16 mouse cellular contexts compared by ENCODE assay signal in the genomic region with DNA sequence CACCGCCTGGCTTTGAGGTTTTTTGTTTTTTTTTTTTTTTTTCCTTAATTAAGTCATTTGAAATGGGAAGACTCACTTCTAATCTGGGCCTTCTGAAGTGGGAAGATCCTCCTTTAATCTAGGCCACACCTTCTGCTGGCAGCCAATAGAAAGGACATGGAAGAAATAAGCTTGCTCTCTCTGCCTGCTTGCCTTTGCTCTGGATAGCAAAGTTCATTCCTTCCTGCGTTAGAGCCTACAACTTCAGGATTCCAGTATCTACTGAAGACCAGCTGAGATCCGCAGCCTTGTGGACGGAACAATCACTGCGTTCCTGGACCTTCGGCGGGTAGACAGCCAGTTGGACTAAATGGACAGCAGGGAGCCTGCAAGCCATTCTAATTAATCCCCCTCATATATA.
DNase-seq lines count a peak whose midpoint lies in the region; ATAC-seq lines count a peak whose summit lies in the region.
"Had no signal": no experiment of that assay in that cellular context is flagged by ENCODE, and none has a peak within 500 bp of the region (broad histone marks: within the 10 kb centered on the region; RNA-seq: fewer than 3 reads in every experiment).

No protein-coding gene starts in this region.

- H3K27me3 ChIP-seq in kidney, embryonic 16.5 days (ENCODE audit: insufficient read depth, low read length): no peaks in the 10 kb centered on the region
- H3K27me3 ChIP-seq in intestine, embryonic 16.5 days (replicated peaks; ENCODE audit: control insufficient read depth, insufficient read depth, low read length): no peaks in the 10 kb centered on the region
- H3K27me3 ChIP-seq: forebrain, embryonic 13.5 days had no signal

- no peak overlapping the region for H3K27ac ChIP-seq in kidney, embryonic 16.5 days (ENCODE audit: low read length)
- peak overlapping the region; percentile 62 for H3K27ac ChIP-seq in intestine, embryonic 16.5 days (ENCODE audit: low read length)
- H3K27ac ChIP-seq: embryonic facial prominence, embryonic 10.5 days; forebrain, embryonic 13.5 days; gastrocnemius, adult 2 months; heart, embryonic 13.5 days had no signal

- H3K36me3 ChIP-seq in kidney, embryonic 16.5 days (ENCODE audit: insufficient read depth, low read length): no peaks in the 10 kb centered on the region
- no peaks in the 10 kb centered on the region for H3K36me3 ChIP-seq in intestine, embryonic 16.5 days (ENCODE audit: control insufficient read depth, insufficient read depth, low read length)
- H3K36me3 ChIP-seq: embryonic facial prominence, embryonic 10.5 days had no signal

- ATAC-seq in kidney, embryonic 16.5 days (ENCODE audit: low FRiP score, low TSS enrichment): no peak
- peak; percentile 55 for ATAC-seq in intestine, embryonic 16.5 days
- ATAC-seq: forebrain, embryonic 13.5 days had no signal

- peak; percentile 34 to 59 for DNase-seq in kidney, adult 8-10 months
- peak; percentile 25 to 58 for DNase-seq in kidney, postnatal 25 days
- DNase-seq in thymus, postnatal 14 days: no peak
- DNase-seq in heart, adult 9 months (ENCODE audit: low spot score in 2 of 2): no peak
- DNase-seq: adrenal gland, adult 8-10 months; adrenal gland, postnatal 36 days; cerebellum, adult 2 months; cerebellum, postnatal 10 days; gastrocnemius, adult 2 months; gastrocnemius, postnatal 25 days; heart, postnatal 36 days had no signal

- H3K4me2 ChIP-seq in kidney, embryonic 16.5 days (replicated peaks; ENCODE audit: low read depth, low read length): no peak overlapping the region
- no peak overlapping the region for H3K4me2 ChIP-seq in intestine, embryonic 16.5 days (ENCODE audit: low read depth, low read length)
- H3K4me2 ChIP-seq: forebrain, embryonic 13.5 days; heart, embryonic 13.5 days had no signal

- H3K4me3 ChIP-seq in kidney, embryonic 16.5 days (ENCODE audit: low read length): no peak overlapping the region
- no peak overlapping the region for H3K4me3 ChIP-seq in intestine, embryonic 16.5 days (ENCODE audit: low read length)
- H3K4me3 ChIP-seq: embryonic facial prominence, embryonic 10.5 days; forebrain, embryonic 13.5 days; gastrocnemius, adult 2 months; heart, embryonic 13.5 days had no signal

- no peak overlapping the region for H3K9ac ChIP-seq in kidney, embryonic 16.5 days (replicated peaks; ENCODE audit: low read length)
- H3K9ac ChIP-seq in intestine, embryonic 16.5 days (ENCODE audit: low read depth, low read length): no peak overlapping the region
- H3K9ac ChIP-seq: forebrain, embryonic 13.5 days; heart, embryonic 13.5 days had no signal

- no peaks in the 10 kb centered on the region for H3K9me3 ChIP-seq in kidney, embryonic 16.5 days (ENCODE audit: low read length)
- no peaks in the 10 kb centered on the region for H3K9me3 ChIP-seq in intestine, embryonic 16.5 days (ENCODE audit: control insufficient read depth, low read length)
- H3K9me3 ChIP-seq: embryonic facial prominence, embryonic 10.5 days; forebrain, embryonic 13.5 days; heart, embryonic 13.5 days had no signal

- no peaks in the 10 kb centered on the region for H3K4me1 ChIP-seq in kidney, embryonic 16.5 days (ENCODE audit: insufficient read depth, low read length)
- H3K4me1 ChIP-seq in intestine, embryonic 16.5 days (ENCODE audit: control insufficient read depth, insufficient read depth, low read length): no peaks in the 10 kb centered on the region; the same call in 1 of the 2 replicates
- H3K4me1 ChIP-seq: forebrain, embryonic 13.5 days; heart, embryonic 13.5 days had no signal

- 86% methylated on average over 7 of the region's 7 CpGs for WGBS in kidney, embryonic 16.5 days
- 78% methylated on average over 7 of the region's 7 CpGs for WGBS in intestine, embryonic 16.5 days

Comparison
In these comparisons a context has a peak if more than half of its experiments do, and no peak if none do; other contexts are left out.
1. DNase-seq: peak in kidney, adult 8-10 months (2 of 2) and kidney, postnatal 25 days (2 of 2); none in thymus, postnatal 14 days (single experiment) and heart, adult 9 months (0 of 2).